13 mouse cellular contexts compared by ENCODE assay signal in the genomic region with DNA sequence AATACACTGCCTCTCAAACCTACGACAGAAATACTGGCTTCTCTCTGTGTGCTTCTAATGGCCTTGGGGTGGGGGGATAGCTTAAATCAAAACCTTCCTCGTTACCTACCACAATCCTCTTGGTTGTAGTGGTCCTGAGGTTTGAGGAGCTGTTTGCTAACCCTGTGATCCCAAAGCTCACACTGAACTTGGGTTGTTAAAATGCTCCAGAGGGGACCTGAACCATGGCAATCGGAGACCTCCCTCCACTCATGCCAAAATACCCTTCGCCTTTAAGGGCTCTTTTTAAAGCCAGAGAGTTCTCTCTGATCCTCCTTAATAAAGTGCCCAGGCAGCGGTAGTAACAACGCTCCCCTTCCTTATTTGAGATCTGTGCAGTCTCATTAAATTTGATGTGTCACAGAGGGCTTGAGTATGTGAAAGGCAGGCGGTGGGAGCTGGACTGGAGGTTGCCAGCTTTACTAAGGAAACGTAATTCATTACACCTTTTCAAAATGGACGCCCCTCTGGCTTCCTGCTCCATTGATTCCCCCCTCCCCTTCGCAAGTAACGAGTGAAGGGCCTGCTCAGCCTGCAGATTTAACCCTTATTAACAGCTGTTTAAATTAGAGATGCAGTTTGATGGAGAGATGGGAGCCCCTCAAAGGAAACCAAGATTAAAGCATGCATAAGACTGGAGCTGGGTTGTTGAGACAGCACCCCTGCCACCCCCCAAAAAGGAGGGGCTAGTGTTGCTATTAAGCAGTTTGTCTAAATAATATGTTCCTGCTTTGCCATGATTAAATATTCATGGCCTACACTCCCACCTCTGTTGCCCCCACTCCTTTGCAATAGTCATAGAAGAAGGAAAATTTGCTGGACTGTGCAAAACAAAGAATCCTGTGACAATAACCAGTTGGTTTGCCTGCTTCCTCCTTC.
DNase-seq lines count a peak whose midpoint lies in the region; ATAC-seq lines count a peak whose summit lies in the region.
"Had no signal": no experiment of that assay in that cellular context is flagged by ENCODE, and none has a peak within 500 bp of the region (broad histone marks: within the 10 kb centered on the region; RNA-seq: fewer than 3 reads in every experiment).

No protein-coding gene starts in this region.

- peak; percentile 90 for ATAC-seq in forebrain, embryonic 11.5 days (replicated peaks; ENCODE audit: low FRiP score)
- peak; percentile 63 for ATAC-seq in hindbrain, embryonic 15.5 days (ENCODE audit: low FRiP score, low read depth)
- peak; percentile 55; the same call in 1 of the 2 replicates for ATAC-seq in midbrain, embryonic 14.5 days (ENCODE audit: low FRiP score, low TSS enrichment)
- no peak for ATAC-seq in megakaryocyte-erythroid progenitor cell, adult 5-6 weeks (replicated peaks; ENCODE audit: low FRiP score, low TSS enrichment, poor library complexity, severe bottlenecking)
- ATAC-seq in liver, embryonic 11.5 days (replicated peaks; ENCODE audit: low FRiP score): no peak

- 37% methylated on average over 11 of the region's 11 CpGs for WGBS in forebrain, embryonic 11.5 days
- WGBS in hindbrain, embryonic 15.5 days: 38% methylated on average over 11 of the region's 11 CpGs
- WGBS in midbrain, embryonic 14.5 days: 42% methylated on average over 11 of the region's 11 CpGs
- WGBS in liver, embryonic 11.5 days: 55% methylated on average over 11 of the region's 11 CpGs

- H3K4me2 ChIP-seq in forebrain, embryonic 11.5 days (ENCODE audit: low read depth, low read length, severe bottlenecking): no peak overlapping the region
- no peak overlapping the region for H3K4me2 ChIP-seq in hindbrain, embryonic 15.5 days
- H3K4me2 ChIP-seq in midbrain, embryonic 14.5 days (ENCODE audit: low read length): no peak overlapping the region
- H3K4me2 ChIP-seq in liver, embryonic 11.5 days: no peak overlapping the region
- H3K4me2 ChIP-seq: heart, embryonic 12.5 days; liver, embryonic 15.5 days had no signal

- H3K9me3 ChIP-seq in forebrain, embryonic 11.5 days (ENCODE audit: control insufficient read depth, low read length): peaks cover 4% of the 10 kb centered on the region; the same call in 1 of the 2 replicates
- H3K9me3 ChIP-seq in hindbrain, embryonic 15.5 days: no peaks in the 10 kb centered on the region
- no peaks in the 10 kb centered on the region for H3K9me3 ChIP-seq in midbrain, embryonic 14.5 days (ENCODE audit: control insufficient read depth, low read length)
- H3K9me3 ChIP-seq in liver, embryonic 11.5 days (ENCODE audit: control insufficient read depth, low read length): no peaks in the 10 kb centered on the region
- H3K9me3 ChIP-seq: liver, embryonic 15.5 days had no signal

- peak; percentile 25 for DNase-seq in embryo, embryonic 10.5 days (ENCODE audit: low spot score)
- DNase-seq in embryo, embryonic 10 days (ENCODE audit: low spot score): no peak
- DNase-seq in forebrain, embryonic 11.5 days (ENCODE audit: low spot score): peak; percentile 66
- DNase-seq in midbrain, embryonic 14.5 days: peak; percentile 65
- no peak for DNase-seq in liver, embryonic 11.5 days (ENCODE audit: low spot score)
- DNase-seq in cerebellum, adult 8-10 months: no peak
- DNase-seq: cerebellum, postnatal 10 days; layer of hippocampus, postnatal 36 days; right cerebral cortex, postnatal 4 days had no signal

- no peaks in the 10 kb centered on the region for H3K27me3 ChIP-seq in forebrain, embryonic 11.5 days (ENCODE audit: control insufficient read depth, insufficient read depth, low read length)
- H3K27me3 ChIP-seq in hindbrain, embryonic 15.5 days: no peaks in the 10 kb centered on the region
- H3K27me3 ChIP-seq in midbrain, embryonic 14.5 days (ENCODE audit: control insufficient read depth, insufficient read depth, low read length): no peaks in the 10 kb centered on the region
- no peaks in the 10 kb centered on the region for H3K27me3 ChIP-seq in liver, embryonic 11.5 days (replicated peaks; ENCODE audit: control insufficient read depth, insufficient read depth, low read length)
- H3K27me3 ChIP-seq: heart, embryonic 12.5 days; liver, embryonic 15.5 days had no signal

- no peaks in the 10 kb centered on the region for H3K36me3 ChIP-seq in forebrain, embryonic 11.5 days (ENCODE audit: control insufficient read depth, insufficient read depth, low read length)
- H3K36me3 ChIP-seq in hindbrain, embryonic 15.5 days: no peaks in the 10 kb centered on the region
- H3K36me3 ChIP-seq in midbrain, embryonic 14.5 days (ENCODE audit: control insufficient read depth, insufficient read depth, low read length): no peaks in the 10 kb centered on the region
- H3K36me3 ChIP-seq in liver, embryonic 11.5 days (ENCODE audit: control insufficient read depth, insufficient read depth, low read length): no peaks in the 10 kb centered on the region
- H3K36me3 ChIP-seq: heart, embryonic 12.5 days; liver, embryonic 15.5 days had no signal

- H3K4me1 ChIP-seq in forebrain, embryonic 11.5 days (replicated peaks; ENCODE audit: control insufficient read depth, insufficient read depth, low read length): no peaks in the 10 kb centered on the region
- peaks cover 10% of the 10 kb centered on the region for H3K4me1 ChIP-seq in hindbrain, embryonic 15.5 days (replicated peaks)
- no peaks in the 10 kb centered on the region for H3K4me1 ChIP-seq in midbrain, embryonic 14.5 days (ENCODE audit: control insufficient read depth, insufficient read depth, low read length)
- H3K4me1 ChIP-seq in liver, embryonic 11.5 days (replicated peaks; ENCODE audit: control insufficient read depth, insufficient read depth, low read length): no peaks in the 10 kb centered on the region
- H3K4me1 ChIP-seq: heart, embryonic 12.5 days; liver, embryonic 15.5 days had no signal

- no peak overlapping the region for H3K4me3 ChIP-seq in forebrain, embryonic 11.5 days (ENCODE audit: low read depth, low read length)
- no peak overlapping the region for H3K4me3 ChIP-seq in hindbrain, embryonic 15.5 days
- no peak overlapping the region for H3K4me3 ChIP-seq in midbrain, embryonic 14.5 days (replicated peaks; ENCODE audit: low read depth, low read length)
- H3K4me3 ChIP-seq in liver, embryonic 11.5 days (ENCODE audit: low read depth, low read length): no peak overlapping the region
- H3K4me3 ChIP-seq: heart, embryonic 12.5 days; liver, embryonic 15.5 days had no signal

- peak overlapping the region; percentile 69 for H3K27ac ChIP-seq in forebrain, embryonic 11.5 days (ENCODE audit: low read depth, low read length)
- peak overlapping the region; percentile 51; the same call in 1 of the 2 replicates for H3K27ac ChIP-seq in hindbrain, embryonic 15.5 days (replicated peaks)
- peak overlapping the region; percentile 72 for H3K27ac ChIP-seq in midbrain, embryonic 14.5 days (replicated peaks; ENCODE audit: low read depth, low read length)
- no peak overlapping the region for H3K27ac ChIP-seq in liver, embryonic 11.5 days (ENCODE audit: low read depth, low read length)
- H3K27ac ChIP-seq: liver, embryonic 15.5 days had no signal

- no peak overlapping the region for H3K9ac ChIP-seq in forebrain, embryonic 11.5 days (ENCODE audit: low read length)
- H3K9ac ChIP-seq in hindbrain, embryonic 15.5 days: no peak overlapping the region; the same call in 1 of the 2 replicates
- H3K9ac ChIP-seq in midbrain, embryonic 14.5 days (replicated peaks; ENCODE audit: low read length): no peak overlapping the region
- no peak overlapping the region for H3K9ac ChIP-seq in liver, embryonic 11.5 days (ENCODE audit: low read depth, low read length)
- H3K9ac ChIP-seq: heart, embryonic 12.5 days; liver, embryonic 15.5 days had no signal

Comparison
In these comparisons a context has a peak if more than half of its experiments do, and no peak if none do; other contexts are left out.
1. DNase-seq: peak in embryo, embryonic 10.5 days (single experiment), forebrain, embryonic 11.5 days (single experiment) and midbrain, embryonic 14.5 days (single experiment); none in embryo, embryonic 10 days (single experiment), liver, embryonic 11.5 days (single experiment) and cerebellum, adult 8-10 months (single experiment).
2. ATAC-seq: peak in forebrain, embryonic 11.5 days (single experiment), hindbrain, embryonic 15.5 days (single experiment) and midbrain, embryonic 14.5 days (single experiment); none in megakaryocyte-erythroid progenitor cell, adult 5-6 weeks (single experiment) and liver, embryonic 11.5 days (single experiment).